Mouse (Mus musculus): Measurements from ENCODE around the gene Cux1.

The Cux1 gene

DNA sequence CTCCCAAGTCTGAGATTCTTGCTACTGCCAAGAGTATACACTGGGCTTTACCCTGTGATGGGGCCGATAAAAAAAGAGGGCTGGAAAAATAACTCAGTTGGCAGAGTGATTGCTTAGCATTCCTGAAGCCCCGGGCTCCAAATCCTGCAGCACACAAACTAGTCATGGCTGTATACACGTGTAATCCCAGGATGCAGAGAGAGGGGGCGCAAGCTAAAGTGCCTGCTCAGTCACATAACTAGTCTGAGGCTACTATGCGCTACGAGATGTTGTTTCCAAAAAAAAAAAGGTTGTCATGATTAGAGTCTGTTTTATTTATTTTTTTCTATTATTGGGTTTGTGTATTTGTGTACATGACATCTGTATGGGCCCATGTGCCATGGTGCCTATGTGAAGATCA, 245.9 kb downstream of the Cux1 start:
- DNase-seq (ENCODE audit: low spot score in 2 of 2) = no peak

DNA sequence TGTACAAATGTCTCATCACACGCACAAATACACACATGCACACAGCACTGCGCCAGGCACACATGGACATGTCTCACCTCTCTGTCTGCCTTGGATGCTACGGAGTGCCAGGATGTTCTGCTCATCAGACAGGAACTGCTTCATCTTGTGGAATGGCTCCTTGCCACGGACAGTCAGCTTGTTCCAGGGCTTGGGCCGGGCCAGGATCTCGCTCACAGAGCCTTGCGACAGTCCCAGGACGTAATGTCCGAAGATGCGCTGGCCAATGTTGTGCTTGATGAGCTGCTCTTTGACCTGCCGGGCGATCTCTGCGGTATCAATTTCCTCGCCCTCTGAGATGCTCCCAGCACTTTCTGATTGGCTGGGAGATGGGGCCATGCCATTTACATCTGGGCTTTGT, 254.7 kb downstream of the Cux1 start:
- peak in 1 of 2 experiments; percentile 47 for DNase-seq (ENCODE audit: low spot score in 2 of 2)

DNA sequence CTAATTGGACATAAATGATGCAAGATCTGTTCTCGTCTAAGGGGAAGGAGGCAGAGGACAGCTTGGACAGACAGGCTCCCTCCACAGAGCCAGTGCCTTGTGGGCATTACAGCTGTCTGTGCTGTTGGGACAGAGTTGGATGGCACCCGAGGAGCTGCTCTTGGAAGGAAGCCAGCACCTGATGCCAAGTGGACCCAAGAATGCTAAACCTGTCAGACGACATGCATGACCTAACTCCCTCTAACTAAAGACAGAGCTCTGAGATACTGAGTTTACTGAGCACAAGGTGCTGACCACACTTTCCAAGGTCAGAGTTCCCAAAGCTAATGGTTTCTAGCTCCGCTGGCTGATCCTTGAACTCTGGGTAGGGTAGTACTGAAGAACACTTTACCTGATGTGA, 255.1 kb downstream of the Cux1 start:
- DNase-seq (ENCODE audit: low spot score in 2 of 2) = peak in 1 of 2 experiments; percentile 60

DNA sequence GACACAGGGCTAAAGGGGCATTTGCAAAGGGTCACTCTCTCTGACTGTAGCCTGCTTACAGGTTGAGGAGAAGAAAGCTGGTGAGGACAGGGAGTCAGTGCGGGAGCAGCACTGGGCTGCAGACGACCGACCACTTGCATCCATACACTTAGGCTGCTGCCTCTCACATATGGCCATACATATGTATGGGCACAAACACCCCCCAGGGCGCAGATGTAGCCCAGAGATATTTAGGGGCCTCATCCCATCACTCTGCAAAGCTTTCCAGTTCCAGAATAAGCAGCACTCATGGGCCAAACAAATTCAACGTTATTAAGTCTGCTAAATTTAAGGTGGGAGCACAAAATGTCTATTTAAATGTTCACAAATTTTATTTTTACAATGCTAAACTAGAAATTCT, 261.0 kb downstream of the Cux1 start:
- no peak for DNase-seq (ENCODE audit: low spot score in 2 of 2)

DNA sequence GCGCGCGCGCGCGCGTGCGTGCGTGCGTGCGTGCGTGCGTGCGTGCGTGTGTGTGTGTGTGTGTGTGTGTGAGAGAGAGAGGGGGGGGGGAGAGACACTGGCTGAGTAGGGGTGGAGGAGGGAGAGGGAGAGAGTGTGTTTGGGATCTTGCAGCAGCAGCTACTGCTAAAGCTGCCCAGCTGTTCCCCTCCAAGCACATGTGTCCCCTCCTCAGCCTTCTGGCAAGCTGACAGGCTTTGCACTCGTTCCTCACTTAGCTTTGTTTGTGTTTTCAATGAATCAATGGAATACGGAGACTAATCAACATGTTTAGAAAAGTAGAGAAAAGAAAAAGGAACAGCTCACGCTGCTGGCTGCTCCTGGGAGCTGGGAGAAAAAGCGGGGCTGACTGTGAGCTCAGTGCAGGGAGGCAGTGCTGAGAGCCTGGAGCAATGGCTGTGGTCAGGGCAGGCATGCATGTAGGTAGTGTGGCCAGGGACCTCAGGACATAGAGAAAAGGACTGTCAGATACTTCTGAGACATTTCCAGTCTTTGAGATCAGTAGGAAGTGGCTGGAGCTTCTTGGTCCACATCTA, 263.8 kb downstream of the Cux1 start:
- no peak for DNase-seq (ENCODE audit: low spot score in 2 of 2)

DNA sequence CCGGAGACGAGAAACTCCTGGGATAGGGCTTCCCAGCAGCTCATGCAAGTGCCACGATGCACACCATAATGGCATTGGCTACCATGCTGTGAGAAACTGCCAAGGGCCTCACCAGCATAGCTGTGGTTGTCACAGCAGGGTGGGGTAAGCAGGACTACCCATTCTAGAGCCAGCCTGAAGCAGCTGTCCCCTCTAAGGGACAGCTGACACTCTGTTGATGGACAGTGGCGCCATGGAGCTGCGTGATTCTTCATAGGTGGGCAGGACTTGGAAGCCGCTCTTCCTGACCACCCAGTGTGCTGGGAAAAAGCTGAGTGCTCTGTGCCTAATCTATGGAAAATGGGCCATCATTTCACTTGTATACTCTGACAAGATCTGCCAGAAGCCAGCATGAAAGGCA, 266.4 kb downstream of the Cux1 start:
- DNase-seq (ENCODE audit: low spot score in 2 of 2) = no peak

DNA sequence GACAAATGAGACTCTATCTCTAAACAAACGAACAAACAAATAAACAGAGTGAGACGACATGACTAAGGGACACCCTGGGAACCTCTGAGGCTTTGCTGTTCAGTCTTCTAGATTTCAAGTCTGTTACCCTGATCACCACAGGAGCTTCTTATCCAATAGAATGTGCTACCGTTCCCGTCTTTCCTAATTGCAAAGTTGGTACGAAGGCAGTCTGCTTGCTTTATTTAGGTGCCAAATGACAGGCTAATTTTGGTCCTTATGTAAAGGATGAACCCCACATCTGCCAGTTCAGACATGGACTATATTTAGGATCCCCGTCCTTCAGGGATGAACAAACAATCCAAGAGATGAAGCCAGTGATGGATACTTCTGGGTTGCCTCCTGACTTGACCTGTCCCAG, 269.6 kb downstream of the Cux1 start:
- DNase-seq (ENCODE audit: low spot score in 2 of 2) = no peak

DNA sequence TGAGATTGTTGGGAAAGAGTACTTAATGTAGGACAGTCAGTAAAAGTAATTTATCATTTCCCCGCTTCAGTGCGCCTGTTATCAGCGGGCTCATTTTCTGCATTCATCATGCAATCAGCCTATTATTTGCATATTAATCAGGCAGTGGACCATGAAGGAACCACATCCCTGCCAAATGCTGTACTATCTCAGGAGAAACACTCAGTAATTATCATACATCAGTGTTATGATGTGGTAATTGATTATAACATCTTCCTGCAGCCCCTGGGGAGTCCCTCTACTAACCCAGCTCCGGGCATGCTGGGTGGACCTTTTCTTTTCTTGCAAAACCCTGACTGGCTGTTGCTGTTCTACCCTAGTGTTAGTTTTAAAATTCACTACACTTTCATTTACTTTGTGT, 270.4 kb downstream of the Cux1 start:
- DNase-seq (ENCODE audit: low spot score in 2 of 2) = no peak

DNA sequence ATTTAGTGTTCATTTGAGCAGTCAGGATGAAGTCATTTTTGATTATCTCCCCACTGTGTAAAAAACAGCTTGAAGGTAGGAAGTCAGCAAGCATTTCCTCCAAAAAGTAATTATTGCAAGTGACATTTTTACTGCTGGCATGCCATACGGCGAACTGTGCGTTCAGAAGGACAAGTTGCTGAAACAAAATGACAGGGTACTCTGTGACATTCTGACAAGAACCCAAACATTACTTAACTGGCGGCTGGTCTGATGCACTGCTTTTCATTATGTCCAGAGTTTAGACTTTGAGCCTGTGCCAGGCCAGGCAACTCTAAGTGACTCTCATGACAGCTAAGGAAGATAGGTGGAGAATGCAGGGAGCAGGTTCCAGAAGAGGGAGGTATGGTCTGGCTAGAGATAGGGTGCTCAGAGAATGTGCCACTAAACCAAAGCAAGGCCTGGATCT, 274.3 kb downstream of the Cux1 start:
- no peak for DNase-seq (ENCODE audit: low spot score in 2 of 2)

DNA sequence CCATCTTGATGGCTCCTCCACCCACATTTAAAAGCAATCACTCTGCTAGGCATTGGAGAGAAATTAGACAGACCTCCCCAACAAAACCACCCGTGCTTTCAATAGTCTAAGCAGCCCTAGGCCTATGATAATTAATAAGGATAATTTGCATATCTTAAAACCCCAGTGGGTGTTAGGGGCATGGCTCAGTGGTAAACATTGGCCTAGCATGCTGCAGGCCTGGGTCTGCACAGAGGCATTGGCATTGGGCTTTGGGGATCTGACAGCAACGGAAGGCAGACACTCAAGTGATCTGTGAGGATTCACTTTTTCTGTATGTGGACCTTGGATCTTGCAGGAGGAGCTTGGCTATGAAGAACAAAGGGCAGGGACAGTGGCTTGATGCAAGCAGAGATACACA, 274.9 kb downstream of the Cux1 start:
- DNase-seq (ENCODE audit: low spot score in 2 of 2) = no peak

DNA sequence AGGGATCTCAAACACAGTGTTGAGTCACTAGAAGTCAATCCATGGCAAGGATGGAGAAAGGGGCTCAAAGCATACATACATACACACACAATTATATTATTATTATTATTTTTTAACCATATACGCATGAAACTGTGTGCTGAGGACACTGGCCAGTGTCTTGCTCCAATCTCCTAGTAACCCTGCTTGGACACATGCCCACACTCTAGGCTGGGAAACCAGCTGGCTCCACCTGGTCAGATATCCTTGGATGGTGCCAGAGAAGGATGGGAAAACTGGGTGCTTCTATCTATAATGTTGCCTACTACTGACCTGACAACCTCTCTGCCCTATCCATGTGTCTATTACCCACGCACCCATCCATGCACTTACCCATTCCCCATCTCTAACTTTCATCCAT, 275.7 kb downstream of the Cux1 start:
- no peak for DNase-seq (ENCODE audit: low spot score in 2 of 2)

DNA sequence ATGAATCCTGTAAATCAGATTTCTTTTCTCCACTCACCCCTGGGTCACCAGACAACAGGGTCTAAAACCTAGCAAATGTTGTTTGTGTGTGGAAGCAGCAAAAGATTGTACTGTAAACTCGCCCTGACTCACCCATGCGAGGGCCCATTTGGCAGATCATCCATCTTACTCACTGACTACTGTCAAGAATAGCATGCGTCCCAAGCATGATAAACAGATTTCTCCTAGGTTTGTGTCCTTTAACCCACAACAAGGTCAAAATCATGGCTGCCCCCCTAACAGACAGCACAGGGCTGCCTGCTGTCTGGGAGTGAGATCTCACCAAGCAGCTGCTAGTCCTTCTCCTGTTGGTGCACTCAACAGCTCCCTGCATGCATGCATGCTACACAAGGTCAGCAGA, 277.5 kb downstream of the Cux1 start:
- no peak for DNase-seq (ENCODE audit: low spot score in 2 of 2)

DNA sequence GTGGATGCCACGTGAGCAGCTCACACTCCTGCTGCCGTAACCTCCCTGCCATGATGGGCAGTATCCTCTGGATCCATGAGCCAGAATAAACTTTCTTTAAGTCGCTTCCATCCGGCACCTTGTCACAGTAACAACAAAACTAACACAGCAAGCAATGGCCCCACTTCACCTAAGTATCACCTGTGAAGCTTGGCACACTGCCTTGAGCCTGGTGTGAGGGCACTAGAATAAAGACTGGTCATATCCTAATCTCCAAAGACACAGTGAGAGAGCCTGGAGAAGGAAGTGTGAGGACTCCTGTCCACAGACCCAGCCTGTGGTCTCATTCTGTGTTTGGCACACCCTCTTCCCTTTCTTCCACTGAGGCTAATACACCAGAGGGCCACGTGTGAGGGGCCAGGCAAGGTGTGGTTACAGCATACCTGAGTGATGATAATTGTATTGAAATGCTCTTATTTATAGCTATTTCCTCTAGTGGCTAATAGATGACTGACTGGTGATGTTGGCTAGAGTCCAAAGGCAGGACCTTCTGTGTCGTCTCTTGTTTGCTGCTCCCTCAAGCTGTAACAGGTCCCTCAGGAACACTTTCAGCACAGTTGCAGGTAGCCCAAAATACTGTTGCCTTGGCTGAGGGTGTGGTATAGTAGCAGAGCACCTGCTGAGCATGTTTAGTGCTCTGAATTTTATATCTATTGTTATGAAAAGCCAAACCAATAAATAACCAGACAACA, 278.8 kb downstream of the Cux1 start:
- DNase-seq (ENCODE audit: low spot score in 2 of 2) = peak; percentile 13 to 22

DNA sequence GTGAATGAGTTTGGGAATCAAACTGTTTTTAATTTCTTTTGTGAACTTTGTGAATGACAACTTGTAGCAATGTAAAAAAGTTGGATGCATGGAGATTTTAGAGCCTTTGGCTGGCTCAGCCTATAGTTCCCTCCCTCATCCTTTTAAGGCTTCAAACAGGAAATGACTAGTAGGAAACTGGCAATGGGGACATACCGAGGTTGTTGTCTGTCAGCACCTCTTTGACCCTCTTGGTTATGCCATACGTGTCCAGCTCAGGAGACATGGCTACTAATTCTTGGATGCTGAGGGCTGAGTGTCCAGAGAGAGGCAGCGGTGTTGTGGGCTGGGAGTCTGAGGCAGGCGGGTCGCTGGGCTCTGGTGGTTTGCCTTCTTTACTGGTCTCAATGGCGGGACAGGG, 280.7 kb downstream of the Cux1 start:
- no peak for DNase-seq (ENCODE audit: low spot score in 2 of 2)

DNA sequence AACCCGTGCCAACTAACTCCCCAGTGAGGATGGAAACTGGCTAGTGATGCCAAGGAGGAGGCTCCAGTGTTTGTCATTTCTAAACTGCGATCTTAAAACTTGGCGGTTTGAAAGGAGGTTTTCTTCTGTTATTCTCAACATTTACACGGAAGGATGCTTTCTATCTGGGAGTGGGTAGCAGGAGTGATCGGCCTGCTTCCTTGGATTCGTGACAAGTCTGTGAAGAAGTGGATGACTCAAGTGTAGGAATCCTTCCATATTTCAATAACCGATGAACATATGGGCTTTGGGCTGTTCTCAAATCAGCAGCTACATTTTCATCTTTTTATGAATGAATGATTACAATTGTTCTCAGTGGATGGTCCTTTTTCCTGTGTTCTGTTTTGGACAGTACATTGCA, 282.2 kb downstream of the Cux1 start:
- DNase-seq (ENCODE audit: low spot score in 2 of 2) = no peak

DNA sequence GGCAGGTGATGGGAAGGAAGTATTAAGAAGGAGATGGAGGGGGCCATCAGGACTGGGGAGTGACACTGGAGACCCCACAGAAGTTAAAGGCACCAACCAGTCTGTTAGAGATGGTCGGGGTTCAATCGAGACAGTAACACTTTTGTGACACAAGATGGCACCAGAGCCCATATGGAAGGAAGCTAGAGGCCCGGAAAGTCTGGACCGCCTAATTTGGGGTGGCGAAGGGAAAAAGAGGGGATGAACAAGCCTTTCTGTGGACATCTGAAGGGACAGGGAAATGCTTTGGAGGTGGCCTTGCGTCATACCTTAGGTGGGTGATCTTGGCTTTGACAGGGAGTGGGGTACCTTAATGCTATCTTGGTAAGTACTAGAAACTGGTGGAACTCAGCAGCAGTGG, 285.9 kb downstream of the Cux1 start:
- DNase-seq (ENCODE audit: low spot score in 2 of 2) = no peak

DNA sequence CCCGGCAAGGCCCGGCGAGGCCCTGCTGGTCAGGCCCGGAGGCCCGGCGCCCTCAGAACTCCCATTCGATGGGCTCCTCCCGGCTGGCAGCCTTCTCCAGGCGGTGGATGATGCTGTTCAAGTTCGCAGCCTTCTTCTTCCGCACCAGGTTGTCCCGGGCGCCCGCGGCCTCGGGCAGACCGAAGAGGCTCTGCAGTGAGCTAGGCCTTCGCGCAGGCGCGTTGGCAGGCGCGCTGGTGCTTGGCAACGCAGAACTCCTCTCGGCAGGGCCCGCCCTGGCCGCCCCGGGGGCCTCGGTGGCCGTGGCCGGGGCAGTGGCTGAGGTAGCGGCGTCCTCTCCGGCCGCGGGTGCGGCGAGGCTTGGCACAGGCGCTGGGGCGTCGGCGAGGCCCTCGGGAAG, 292.6 kb downstream of the Cux1 start:
- no peak for DNase-seq (ENCODE audit: low spot score in 2 of 2)

DNA sequence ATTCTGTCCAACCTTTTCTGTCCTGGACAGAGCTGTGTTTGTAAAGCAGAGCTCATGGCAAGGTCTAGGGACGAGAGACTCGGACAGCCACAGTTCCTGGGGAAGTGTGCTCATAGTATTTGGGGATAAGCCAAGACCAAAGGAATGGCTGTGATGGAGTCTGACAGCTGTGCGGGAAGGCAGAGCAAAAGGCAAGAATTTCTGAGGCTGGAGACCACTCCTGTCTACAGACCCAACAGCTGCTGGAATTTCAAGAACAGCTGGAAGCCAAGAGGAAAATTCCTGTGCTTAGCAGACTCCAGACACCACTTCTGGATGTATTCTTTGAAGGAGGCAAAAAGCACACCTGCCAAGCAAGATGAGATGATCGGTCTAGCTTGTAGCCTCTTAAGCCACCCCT, 297.4 kb downstream of the Cux1 start:
- DNase-seq (ENCODE audit: low spot score in 2 of 2) = no peak

DNA sequence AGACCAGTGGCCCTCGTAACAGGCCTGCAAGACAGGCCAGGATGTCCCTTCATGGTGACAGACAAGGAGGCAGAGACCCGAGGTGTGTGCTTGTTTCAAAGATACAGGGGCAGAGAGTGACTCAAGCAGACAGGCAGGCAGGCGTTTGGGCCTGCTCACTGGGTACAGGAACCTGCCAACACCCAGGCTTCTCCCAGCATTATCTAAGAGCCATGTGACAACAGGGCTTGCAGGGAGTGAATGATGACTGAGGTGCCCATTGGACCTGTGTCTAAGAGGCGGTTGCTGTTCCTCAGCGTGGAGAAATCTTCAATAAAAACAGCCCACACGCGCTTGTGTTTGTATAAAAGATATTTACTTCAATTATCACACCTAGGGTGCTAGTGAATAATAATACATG, 301.2 kb downstream of the Cux1 start:
- DNase-seq (ENCODE audit: low spot score in 2 of 2) = no peak

DNA sequence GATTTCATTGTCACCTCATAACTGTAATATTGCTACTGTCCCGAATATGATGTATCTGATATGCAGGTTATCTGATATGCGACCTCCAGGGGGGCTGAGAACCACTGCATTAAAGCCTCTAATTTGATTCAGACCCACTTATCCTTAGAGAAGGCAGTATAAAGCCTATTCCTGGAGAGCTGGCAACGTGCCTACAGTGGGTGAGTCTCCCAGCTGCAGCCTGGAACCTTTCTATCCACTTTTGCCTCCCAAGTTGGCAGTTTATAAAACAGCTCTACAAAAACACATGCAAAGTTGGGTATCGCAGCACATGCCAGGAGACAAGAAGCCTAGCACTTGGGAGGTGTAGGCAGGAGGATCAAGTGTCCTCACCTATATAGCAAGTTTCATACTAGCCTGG, 303.9 kb downstream of the Cux1 start:
- no peak for DNase-seq (ENCODE audit: low spot score in 2 of 2)

DNA sequence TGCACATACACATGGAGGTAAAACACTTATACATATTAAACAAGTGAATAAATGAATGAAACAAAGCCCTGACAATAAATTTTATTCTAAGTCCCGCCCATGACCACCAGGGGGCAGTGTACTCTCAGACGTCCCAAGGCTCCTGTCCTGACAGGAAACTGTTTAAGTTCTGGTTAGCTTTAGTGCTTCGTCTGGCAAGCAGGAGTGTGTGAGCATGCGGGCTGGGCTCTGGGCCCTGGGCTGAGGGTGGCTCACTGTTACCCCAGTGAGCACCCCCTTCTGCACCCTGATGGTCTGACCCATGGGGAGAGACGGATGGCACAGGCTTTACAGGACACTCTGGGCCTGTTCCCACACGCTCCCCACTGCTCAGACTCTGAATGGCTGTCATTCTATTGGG, 308.4 kb downstream of the Cux1 start:
- peak; percentile 50 to 62 for DNase-seq (ENCODE audit: low spot score in 2 of 2)

DNA sequence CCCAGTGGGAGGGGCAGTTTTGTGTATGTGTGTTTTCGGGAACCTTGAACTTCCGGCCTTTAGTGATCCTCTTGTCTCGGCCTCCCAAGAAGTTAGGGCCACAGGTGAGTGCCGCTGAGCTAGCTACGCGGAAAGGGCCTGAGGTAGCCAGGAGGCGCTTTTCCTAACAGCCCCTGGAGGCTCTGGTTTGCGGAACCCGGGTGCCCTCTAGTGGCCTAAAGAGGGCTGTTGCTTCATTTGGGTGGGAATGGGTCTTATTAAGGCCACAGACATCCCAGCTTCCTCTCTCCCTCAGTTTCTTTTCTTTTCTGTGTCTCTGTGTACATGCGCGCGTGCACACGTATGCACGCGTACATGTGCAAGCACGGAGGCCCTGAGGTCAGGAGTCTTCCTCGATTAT, 314.4 kb downstream of the Cux1 start:
- peak; percentile 67 to 74 for DNase-seq (ENCODE audit: low spot score in 2 of 2)

DNA sequence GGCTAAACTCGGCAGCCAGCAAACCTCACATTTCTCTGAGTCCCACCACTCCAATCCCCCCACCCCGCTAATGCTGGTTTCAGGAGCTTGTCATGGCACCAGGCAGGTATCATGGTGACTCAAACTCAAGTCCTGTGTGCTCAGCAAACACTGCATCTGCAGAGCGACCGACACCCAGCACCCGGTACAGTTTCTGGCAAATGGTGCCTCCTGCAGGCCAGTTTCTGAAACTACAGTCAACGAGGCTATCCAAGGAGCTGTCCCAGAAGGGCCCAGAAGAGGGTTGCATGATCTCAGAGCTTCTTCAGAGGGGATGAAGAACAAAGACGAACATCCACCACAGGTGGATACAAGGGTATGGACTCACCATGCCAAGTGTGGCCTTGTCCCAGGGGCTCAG, 316.3 kb downstream of the Cux1 start:
- DNase-seq (ENCODE audit: low spot score in 2 of 2) = peak in 1 of 2 experiments; percentile 22

DNA sequence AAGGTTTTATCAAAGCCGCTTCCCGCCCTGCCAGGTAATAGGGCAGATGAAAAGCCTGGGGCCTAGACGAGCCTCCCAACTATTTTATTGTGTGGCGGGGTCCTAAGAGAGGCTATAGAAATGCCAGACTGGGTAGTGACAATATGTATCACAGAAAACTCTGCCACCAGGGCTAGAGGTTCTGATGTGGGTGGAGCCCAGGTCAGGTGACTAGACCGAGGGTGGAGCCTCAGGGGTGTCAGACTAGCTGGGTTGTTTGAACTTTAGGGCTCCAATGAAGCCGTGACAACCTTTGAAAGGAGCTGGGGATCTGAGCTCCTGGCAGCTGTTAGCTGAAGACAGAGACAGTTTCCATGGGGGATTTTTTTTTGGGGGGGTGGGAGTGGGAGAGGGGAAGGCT, 318.8 kb downstream of the Cux1 start:
- no peak for DNase-seq (ENCODE audit: low spot score in 2 of 2)

Data from urinary bladder, postnatal 36 days (tissue).